Mouse (Mus musculus): Measurements from ENCODE around the gene Metap1.
"Not testable (repeated sequence)": the region's sequence is repeated elsewhere in the genome, so short reads cannot be mapped to it uniquely, and the experiment has no call there.

Gene Metap1

DNA sequence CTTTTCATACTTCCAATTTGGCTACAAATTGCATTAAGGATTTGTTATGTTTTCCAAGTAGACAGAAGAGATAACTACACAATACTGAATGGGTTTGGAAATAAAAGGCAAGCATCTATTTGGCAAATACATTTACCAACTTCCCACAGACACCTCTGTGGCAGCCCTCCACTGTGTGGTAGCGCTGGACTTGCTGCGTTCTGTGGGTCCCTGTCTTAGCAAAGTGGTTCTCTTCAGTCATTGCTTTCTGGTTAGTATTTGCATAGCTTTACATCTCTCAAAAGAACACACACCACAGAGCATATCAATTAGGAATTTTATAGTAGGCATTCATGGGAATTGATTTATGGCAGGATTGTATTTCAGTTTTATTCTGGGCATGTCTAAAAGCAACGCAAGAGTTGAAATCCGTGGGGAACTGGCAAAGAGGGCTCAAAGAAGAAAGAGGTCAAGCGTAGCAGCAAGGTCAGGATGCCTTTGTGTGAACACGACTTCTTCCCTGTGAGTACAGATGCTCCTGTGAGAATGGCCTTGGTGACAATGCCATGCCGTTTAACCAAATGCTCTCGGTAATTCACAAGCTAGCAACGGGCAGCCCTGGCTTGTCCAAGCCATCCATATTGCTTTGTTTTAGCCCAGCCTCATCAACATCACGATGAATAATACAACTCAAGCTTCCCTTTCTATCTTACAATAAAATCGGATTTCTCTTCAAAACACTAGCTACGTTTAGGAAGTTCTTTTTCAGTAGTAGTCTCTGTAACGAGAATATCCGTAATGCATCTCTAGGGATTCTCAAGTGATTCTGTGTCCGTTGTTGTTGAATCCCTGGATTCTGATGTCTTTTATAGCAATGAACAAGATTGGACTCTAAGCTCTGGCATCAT, 10.8 kb upstream of the Metap1 start:
- in situ Hi-C loops (cut with MseI, MboI), result no loop called here

DNA sequence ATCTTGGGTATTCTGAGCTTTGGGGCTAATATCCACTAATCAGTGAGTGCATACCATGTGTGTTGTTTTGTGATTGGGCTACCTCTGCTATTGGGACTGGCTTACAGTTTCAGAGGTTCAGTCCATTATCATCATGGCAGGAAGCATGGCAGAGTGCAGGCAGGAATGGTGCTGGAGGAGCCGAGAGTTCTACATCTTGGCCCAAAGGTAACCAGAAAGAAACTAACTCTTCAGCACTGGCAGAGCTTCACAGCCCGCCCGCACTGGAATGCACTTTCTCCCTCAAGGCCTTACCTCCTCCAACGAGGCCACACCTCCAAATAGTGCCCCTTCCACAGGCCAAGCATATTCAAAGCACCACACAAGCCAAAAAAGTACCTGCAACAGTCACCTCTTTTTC, 9.4 kb upstream of the Metap1 start:
- in situ Hi-C loops (cut with MseI, MboI), result no loop called here

DNA sequence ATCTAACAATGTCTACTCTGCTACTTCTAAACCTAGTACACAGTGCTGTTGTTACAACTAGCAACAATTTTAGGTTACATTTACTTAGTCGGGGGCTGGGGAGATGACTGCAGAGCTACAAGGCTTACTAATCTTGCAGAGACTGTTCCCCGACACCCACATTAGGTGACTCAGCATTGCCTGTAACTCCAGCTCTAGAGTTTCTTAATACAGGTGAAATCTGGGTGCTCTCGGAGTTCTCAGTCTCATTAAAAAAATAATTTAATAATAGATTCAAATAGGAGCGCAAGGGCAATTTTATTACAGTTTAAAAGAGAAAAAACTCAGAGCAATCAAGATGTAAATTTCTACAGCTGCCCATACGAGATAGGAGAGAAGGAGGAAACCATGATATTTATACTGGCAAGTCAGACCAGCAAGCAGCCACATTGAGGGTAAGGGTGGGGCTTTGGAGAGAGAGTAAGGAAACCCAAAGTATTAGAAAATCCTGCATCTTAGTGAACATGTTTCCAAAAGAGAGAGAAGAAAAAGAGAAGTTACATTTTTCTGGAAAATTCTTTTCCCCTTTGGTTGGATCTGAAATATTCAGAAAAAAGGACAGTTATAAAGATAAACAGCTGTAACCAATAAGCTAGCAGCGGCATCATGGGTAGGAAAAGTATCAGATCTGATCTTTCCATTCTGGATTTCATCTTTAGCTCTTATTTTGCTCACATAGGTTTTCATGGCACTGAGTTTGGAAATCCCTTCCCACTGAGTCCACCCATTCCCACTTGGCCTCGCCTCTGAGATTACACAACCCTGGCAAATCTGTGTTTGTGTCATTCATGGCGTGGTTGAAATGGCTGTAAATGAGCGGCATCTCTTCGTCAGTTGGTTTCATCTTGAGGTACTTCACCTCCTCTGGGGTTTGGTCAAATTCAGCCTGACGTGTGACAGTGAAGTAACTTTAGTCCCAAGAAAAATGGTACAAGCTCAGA, 6.1 kb upstream of the Metap1 start:
- in situ Hi-C loops (cut with MseI, MboI), result no loop called here

DNA sequence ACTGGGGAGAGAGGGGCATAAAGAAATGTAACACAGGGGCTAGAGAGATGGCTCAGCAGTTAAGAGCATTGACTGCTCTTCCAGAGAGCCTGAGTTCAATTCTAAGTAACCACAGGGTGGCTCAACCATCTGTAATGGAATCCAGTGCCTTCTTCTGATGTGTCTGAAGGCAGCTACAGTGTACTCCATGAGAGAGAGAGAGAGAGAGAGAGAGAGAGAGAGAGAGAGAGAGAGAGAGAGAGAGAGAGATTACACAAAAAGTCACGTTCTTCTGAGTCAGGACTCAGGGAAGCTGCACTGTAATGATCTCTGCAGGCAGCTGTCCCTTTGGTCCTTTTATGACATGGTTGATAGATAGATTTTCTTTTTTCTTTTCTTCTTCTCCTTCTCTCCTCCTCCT, 5.2 kb upstream of the Metap1 start:
- in situ Hi-C loops (cut with MseI, MboI), result no loop called here

DNA sequence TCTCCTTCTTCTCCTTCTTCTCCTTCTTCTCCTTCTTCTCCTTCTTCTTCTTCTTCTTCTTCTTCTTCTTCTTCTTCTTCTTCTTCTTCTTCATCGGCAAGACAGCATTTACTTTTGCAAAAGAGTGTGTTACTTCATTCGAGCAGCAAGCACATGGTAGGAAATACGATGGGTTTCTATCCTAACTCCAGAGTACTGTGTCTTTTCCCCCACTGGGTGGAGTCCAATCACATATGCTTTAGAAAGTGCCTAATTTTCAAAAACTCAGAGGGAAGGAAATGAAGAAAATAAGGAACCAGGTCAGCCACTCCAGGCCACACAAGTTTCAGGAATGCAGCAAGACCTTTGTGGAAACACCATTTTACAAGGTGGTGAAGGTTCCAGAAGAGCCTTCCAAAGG, 4.4 kb upstream of the Metap1 start:
- in situ Hi-C loops (cut with MseI, MboI), result no loop called here

DNA sequence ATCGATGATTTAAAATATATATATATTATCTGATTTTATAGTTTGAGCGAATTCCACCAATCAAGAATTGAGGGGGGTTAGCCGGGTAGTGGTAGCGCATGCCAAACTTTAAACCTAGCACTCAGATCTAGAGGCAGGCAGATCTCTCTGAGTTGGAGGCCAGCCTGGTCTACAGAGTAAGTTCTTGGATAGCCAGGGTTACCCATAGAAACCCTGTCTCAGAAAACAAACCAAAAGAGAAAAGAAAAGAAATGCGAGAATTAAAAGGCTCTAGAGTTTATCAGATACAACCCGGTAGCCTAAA, 671 bp upstream of the Metap1 start:
- in situ Hi-C loops (cut with MseI, MboI), result no loop called here

DNA sequence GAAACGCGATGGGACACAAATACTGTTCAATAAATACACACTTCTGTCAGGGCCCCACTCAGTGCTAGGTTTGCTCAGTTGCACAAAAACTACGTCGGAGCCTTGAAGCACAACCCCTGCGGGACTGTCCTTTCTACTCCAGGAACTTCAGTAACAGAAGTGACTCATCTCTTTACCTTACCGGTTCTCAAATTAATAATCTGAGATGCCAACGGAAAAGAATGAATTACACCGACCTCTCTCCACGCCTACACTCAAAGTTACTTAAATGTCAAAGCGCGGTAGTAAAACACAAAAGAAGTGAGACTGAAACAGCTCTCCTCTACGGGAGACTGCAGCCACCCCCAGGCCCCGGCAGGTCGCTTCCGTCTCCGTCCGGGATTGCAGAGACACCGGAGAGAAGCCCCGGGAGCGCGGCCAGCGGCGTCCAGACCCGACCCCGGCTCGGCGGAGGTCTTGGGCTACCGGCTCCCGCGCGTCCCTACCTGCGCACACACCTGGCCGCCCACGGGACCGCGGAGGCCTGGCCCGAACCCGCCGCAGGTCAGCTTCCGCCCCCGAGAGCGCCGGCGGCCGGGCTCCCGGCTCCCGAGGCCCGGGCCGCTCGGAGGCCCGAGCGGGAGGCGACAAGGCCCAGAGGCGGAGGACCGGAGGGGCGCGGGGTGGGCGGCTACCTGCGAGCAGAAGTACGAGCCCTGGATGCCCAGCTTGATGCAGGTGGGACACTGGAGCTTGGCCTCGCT, 560 bp downstream of the Metap1 start:
- in situ Hi-C loops (cut with MseI, MboI), result no loop called here

DNA sequence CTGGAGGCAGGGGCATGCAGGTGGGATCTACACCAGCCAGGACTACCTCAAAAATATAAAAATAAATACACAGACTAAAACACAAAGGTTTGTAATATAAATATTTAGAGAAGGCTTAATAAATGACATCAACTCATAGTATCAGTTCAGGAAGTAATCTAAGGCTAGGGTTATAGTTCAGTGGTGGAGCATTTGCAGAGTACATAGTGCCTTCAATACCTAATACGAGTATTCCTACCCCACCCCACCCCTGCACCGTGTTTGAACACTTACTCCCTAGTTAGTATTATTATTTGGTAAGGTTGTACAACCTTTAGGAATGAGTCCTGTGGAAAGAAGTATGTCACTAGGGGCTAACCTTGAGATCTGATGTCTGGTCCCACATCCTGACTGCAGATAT, 6.1 kb downstream of the Metap1 start:
- in situ Hi-C loops (cut with MseI, MboI), result no loop called here

DNA sequence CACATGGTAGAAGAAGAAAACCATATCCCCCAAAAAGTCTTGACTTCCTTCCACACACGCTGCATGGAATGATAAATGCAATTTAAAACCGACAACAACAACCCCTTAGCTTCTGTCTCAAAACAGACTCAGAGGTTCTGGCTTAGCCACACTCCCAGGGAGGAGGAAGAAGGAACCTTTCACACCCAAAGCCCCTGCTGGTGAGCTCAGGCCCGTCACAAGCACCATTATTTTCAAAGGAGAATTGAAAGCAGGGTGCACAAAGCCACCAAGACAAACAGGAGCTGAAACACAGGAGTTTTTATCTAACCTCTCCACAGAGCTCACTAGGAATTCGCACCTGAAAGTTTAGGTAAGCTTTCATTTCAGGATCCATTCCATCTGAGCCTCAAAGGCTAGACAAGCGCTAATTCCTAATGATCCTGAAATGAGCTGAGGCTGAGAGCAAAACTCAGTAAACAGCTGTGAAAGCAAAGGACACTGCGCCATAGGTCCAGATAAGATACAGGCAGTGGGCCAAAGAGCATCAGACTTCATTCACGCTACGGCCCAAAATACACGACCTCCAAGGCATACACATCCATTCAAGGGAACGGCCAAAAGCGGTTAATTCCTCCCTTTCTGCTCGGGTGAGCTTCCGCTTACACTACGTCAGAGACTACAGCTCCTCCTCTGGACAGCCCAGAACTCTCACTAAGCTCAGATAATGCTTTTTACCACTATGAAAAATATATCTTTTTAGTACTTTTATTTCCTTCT, 7.6 kb downstream of the Metap1 start:
- in situ Hi-C loops (cut with MseI, MboI), result no loop called here

DNA sequence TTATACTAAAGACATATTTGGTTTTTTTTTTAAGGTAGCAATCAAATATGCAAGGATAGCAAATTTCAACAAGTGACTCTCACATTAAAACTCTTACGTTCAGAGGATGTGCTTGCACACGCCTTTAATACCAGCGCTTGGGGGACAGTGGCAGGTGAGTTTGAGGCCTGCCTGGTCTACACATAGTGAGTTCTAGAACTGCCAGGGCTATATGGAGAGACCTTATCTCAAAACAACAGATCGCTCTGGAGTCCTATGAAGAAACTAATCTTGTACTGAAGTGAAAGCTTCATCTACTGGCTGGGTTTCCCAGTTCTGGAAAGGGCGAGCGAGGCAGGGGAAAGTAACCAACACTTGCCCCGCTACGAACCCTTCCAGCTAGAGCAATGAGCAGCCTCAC, 9.8 kb downstream of the Metap1 start:
- in situ Hi-C loops (cut with MseI, MboI), result no loop called here

DNA sequence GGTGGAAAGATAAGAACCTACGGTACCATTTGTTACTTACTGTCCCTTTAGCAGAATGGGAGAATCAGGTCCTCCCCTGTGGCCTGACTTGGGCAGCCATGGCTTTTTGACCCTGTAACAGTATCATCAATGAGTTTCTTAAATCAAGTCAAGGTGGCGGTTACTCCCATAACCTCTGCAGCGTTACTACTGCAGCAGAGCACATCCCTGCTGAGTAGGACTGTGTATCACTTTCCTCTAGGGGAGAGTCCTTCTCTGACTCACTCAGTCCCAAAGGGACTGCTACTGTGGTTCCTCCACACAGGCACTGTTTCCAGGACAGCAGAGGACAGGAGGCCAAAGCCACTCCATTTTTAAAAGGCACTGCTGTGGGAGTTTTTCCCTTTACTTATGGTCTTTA, 18.2 kb downstream of the Metap1 start:
- in situ Hi-C loops (cut with MseI, MboI), result no loop called here

DNA sequence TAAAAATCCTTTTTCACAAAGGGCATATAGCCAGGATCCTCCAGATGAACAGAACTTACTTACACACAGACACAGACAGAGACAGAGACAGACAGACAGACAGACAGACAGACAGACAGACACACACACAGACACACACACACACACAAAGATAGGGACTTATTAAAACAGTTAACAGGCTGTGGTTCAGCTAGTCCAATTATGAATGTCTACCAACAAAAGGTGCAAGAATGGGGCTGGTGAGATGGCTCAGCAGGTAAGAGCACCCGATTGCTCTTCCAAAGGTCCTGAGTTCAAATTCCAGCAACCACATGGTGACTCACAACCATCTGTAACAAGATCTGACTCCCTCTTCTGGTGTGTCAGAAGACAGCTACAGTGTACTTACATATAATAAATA, 22.7 kb downstream of the Metap1 start:
- in situ Hi-C loops (cut with MseI, MboI), result not testable (repeated sequence)

DNA sequence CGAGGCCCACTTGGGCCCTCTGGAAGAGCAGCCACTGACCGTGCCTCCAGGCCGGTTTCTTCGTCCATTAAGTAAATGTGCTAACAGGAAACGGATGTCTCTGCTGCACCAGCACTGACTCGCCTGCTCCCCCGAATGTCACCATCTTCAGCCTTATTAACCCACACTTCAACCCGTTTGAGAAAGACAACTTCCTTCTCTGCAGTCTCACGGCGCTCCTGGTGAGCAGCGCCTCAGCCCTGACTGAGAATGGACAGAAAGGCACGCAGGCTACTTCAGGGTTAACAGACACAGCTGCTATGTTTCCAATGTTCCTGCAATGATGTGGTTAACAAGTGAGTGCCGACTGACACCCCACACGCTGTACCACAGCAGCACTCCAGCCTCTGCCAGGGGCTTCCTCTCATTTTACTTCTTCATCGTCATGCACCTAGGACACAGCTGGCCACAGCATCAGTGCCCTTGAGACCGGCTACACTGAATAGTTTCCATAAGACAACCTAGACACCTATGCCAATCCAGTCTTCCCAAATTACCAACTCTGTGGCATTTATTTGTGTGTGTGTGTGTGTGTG, 24.7 kb downstream of the Metap1 start:
- in situ Hi-C loops (cut with MseI, MboI), result no loop called here

DNA sequence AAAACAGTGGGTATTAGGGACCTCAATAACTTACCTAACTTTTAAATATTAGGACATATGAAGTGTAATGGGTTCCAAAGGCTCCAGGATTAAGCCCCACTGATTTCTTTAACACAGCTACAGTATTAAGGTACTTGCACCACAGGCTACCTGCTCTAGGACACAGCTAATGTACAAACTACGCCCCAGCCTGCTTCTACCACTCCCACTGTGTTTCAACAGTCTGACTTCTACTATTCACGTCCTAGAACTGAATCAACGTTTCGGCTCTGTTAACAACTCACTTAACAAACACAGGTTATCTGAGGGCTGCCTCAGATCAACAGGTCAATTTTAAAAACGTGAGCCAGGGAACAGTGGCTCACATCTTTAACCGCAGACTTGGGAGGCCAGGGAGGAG, 25.5 kb downstream of the Metap1 start:
- in situ Hi-C loops (cut with MseI, MboI), result no loop called here

DNA sequence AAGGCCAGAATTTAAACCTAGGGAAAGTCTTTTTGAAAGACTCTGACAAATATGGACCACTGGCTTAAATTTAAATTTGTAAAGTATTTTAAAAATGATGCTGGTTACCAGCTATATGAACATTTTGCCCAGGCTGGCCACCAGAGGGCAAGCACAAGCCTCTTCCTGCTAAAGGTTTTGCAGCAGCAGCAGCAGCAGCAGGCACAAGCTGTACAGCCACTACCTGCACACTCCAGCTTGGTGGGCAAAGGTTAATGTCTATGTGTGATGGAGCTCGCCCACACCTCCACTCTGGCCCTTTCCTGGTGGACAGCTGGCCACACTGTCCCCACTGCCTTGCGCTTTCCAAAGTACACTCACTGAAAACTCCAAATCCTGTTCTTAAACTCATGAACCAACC, 26.2 kb downstream of the Metap1 start:
- in situ Hi-C loops (cut with MseI, MboI), result no loop called here

DNA sequence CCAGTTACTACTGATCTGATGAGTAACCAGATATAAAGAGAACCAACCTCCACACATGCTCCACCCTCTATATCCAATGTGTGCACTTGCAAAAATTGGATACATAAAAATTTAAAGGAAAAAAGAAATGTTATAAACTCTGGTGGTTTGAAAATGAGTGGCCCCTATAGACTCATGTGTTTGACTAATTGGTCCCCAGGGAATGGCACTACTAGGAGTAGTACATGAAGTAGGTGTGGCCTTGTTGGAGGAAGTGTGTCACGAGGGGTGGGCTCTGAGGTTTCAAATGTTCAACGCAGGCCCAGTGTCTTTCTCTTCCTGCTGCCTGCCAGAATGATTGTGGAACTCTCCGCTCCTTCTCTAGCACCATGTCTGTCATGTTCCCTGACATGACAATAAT, 27.5 kb downstream of the Metap1 start:
- in situ Hi-C loops (cut with MseI, MboI), result no loop called here

DNA sequence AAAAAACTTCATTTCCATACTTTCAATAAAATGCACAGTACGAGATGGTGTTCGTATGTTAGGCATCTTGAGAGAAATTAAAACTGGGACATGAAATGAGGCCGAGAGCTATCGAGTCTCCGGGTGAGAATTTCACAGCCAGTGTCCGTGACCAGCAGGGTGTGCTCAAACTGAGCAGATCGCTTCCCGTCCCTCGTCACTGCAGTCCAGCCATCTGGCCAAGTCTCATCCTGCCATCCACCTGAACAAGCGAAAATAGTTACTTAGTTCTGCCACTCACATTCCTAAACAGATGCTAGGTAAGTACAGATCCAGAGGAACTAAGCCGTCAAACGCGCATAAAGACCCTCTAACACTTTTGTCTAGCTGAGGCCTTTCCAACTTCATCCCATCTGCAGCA, 29.1 kb downstream of the Metap1 start:
- in situ Hi-C loops (cut with MseI, MboI), result no loop called here

DNA sequence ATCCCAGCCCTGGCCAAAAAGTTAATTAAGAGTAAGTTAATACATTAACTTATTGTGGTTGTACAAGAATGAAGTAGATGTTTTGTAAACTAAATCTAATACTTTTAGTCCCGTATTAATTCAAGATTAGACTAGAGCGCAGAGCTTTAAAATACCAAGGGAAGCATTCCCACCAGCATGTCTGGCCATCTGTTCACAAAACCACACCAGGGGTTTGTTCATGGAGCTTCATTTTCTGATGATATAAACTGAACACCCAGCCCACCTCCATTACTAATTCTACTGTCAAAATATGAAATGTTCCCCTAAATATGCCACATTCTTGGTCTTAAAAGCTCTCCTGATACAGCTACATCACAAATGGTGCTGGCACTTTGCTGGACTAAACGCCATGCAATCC, 30.9 kb downstream of the Metap1 start:
- in situ Hi-C loops (cut with MseI, MboI), result no loop called here

DNA sequence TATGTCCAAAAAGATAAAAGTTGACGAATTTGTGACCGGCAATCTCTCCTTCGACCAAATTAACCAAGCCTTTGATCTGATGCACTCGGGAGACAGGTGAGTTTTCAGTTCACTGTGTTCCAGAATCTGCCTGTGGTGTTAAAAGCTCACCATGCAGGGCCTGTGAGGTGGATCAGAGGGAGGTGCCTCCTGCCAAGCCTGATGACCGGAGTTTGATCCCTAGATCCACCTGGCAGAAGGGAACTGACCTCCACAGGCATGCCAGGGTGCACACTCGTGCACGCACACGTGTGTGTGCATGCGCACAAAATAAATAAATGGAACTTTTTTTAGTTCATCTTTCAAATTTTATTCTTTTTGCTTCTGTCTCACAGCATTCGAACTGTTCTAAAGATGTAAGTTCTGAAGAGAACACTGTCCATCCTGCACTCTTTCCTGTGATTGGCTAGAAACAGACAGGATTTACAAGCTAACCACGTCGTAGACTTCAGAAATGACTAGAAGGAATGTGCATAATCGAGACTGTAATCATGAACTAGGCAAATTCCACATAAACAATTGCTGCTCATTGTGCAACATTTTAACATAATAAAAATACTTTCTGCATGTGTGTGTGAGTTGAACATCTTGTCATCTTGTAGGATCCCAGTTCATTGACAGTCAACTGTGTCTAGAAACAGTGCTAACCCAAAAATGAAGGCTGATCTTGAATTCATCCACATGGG, 34.4 kb downstream of the Metap1 start:
- in situ Hi-C loops (cut with MseI, MboI), result no loop called here

DNA sequence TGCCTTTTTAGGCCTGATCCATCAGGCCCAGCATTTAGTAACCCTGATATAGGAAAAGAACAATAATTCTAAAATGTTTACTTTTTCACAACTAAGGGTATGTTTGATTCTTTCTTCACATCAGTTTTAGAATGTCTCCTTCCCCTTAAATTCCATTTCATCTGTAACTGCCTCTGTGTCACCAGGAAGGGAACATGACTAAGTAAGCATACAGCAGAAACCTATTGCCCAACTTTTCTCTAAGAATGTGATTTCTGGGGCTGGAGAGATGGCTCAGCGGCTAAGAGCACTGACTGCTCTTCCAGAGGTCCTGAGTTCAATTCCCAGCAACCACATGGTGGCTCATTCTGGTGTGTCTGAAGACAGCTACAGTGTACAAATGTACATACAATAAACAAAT, 35.1 kb downstream of the Metap1 start:
- in situ Hi-C loops (cut with MseI, MboI), result no loop called here

Data from mouse trophoblast stem cell (cell line).